Mouse (Mus musculus) kidney, adult 2 months (tissue): ENCODE results near the gene Igf2bp3. TPM values are rescaled to one million over a fixed set of nuclear protein-coding genes. Genes with fewer than 3 reads are reported as not detected.

Source experiments
- DNase-seq: peaks from one replicate; pipeline ENCODE4 v3.0.0; 2021
- H3K27ac ChIP-seq: fragments of 200-500 bp; 2 replicates; pipeline ENCODE4 v1.5.1; 2012; ENCODE audit warnings: low read depth, low read length, control low read depth, inconsistent platforms; ENCODE audit not compliant: insufficient read depth
- H3K27me3 ChIP-seq: fragments of 200-500 bp; replicated peaks from 2 replicates; pipeline ENCODE4 v1.6.1; 2012; ENCODE audit warnings: mild to moderate bottlenecking, moderate library complexity, low read length, inconsistent platforms; ENCODE audit not compliant: control insufficient read depth, insufficient read depth
- H3K36me3 ChIP-seq: fragments of 200-500 bp; 2 replicates; pipeline ENCODE4 v1.6.1; 2012; ENCODE audit warnings: mild to moderate bottlenecking, moderate library complexity, low read length, inconsistent platforms; ENCODE audit not compliant: control insufficient read depth, insufficient read depth
- H3K4me1 ChIP-seq: fragments of 200-500 bp; 2 replicates; pipeline ENCODE4 v1.6.1; 2011; ENCODE audit warnings: low read length; ENCODE audit not compliant: control insufficient read depth, insufficient read depth
- H3K4me3 ChIP-seq: fragments of 200-500 bp; 2 replicates; pipeline ENCODE4 v1.5.1; 2011; ENCODE audit warnings: mild to moderate bottlenecking, low read depth, low read length, control low read depth; ENCODE audit not compliant: insufficient read depth
- CTCF ChIP-seq: fragments of 200-500 bp; conservative IDR thresholded peaks from 2 replicates; pipeline ENCODE4 v1.5.1; 2011; ENCODE audit warnings: low read depth, mild to moderate bottlenecking, control low read depth, low read length, moderate library complexity, mixed read lengths; ENCODE audit not compliant: insufficient read depth, insufficient read length
- POLR2A ChIP-seq: fragments of 200-500 bp; IDR thresholded peaks from one replicate; pipeline ENCODE4 v1.6.1; 2011; ENCODE audit warnings: low read depth, low read length, control low read depth
- WGBS: fragments of 180-500 bp; shearing (Covaris S2); methylation state at CpG from one replicate; pipeline ENCODE4 v1.1.7; 2018; 5-methylcytosine and 5-hydroxymethylcytosine counted together
- polyA plus RNA-seq: library from polyadenylated mRNA; depleted of rRNA; stranded (reverse); fragments of >200 nt; gene quantifications from 2 replicates; pipeline ENCODE4 v1.2.3, GENCODE M21; 2012

The Igf2bp3 gene
- polyA plus RNA-seq, 1 experiment, result 0.03 TPM

DNA sequence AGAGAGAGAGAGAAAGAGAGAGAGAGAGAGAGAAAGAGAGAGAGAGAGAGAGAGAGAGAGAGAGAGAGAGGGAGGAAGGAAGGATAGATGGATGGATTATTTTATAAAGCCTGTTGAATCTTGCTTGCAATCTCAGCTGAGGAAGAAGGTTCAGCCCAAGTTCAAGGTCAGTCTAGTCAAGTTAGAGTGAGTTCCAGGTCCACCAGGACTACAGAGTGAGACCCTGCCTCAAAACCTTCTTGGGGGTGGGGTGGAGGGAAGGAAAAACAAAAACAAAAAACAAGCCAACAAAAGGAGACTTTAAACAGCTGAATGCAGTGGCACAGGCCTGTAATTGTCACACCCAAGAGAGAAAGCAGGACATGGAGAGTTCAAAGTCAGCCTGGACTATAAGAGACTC is 40.1 kb downstream of the Igf2bp3 start:
- H3K4me1 ChIP-seq, result no peaks in the 10 kb centered on the region
- no peak overlapping the region for H3K27ac ChIP-seq
- H3K4me3 ChIP-seq, result no peak overlapping the region
- no peaks in the 10 kb centered on the region for H3K27me3 ChIP-seq
- H3K36me3 ChIP-seq, result no peaks in the 10 kb centered on the region
- DNase-seq, result no peak
- TF ChIP-seq POLR2A (no peak), CTCF (no peak)

DNA sequence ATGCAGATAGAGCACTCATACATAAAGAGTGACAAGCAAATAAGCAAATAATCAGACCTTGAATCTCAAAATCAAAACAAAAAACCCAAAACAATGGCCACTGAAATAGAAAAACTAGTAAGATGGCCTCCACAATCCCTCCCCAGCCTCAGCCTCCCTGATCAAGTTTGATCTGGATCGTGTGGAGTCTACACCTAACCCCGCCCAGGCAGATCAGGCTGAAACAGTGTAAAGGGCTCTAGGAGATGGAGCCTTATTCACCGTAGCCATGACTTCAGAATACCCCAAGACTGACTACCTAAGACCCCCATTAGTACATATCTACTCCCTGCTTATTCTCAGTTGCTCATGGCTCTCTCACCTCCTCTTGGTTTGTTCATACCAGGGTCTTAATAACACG is 41.1 kb downstream of the Igf2bp3 start:
- Histone ChIP-seq H3K27me3 (no peaks in the 10 kb centered on the region), H3K36me3 (no peaks in the 10 kb centered on the region), H3K27ac (no peak overlapping the region), H3K4me1 (no peaks in the 10 kb centered on the region), H3K4me3 (no peak overlapping the region)
- DNase-seq, result no peak
- TF ChIP-seq POLR2A (no peak), CTCF (no peak)
- 82% methylated on average over 4 of the region's 4 CpGs for WGBS

DNA sequence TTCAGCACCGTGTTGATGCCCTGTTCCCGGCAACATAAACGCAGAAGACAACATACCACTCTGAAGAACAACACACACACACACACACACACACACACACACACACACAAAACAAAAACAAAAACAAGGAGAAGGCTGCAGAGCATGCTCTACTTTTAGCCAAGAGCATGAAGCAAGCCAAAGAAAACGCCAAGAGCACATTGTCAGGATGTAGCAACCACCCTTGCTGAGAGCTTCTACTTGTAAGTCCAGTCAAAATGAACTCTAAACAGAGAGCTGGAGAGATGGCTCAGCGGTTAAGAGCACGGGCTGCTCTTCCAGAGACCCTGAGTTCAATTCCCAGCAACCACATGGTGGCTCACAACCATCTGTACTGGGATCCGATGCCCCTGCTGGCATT is 41.5 kb downstream of the Igf2bp3 start:
- DNase-seq, result no peak
- H3K4me3 ChIP-seq, result no peak overlapping the region
- 92% methylated on average over 7 of the region's 7 CpGs for WGBS
- no peaks in the 10 kb centered on the region for H3K4me1 ChIP-seq
- H3K36me3 ChIP-seq, result no peaks in the 10 kb centered on the region
- no peaks in the 10 kb centered on the region for H3K27me3 ChIP-seq
- TF ChIP-seq CTCF, result no peak
- TF ChIP-seq POLR2A, result no peak
- H3K27ac ChIP-seq, result no peak overlapping the region

DNA sequence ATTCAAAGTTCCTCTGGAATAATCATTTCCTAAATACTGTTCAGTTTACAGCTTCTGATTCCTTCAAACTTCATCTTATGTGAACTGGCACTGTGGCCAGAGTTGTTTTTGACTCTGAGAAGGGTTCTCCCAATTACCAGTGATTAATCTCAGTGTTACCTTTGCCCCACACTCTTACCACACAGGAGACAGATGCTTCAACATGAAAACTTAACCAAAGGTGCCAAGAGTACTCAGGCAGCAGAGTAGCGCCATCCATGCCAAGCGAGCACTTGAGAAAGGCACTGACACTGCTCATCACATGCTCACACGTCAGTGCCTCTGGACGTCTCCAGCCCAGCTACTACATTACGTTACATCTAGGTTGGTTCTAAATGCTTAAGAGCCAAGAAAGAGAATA is 43.5 kb downstream of the Igf2bp3 start:
- DNase-seq, result peak; percentile 22
- H3K4me3 ChIP-seq, result no peak overlapping the region
- no peaks in the 10 kb centered on the region for H3K36me3 ChIP-seq
- no peaks in the 10 kb centered on the region for H3K4me1 ChIP-seq
- no peak overlapping the region for H3K27ac ChIP-seq
- no peak for TF ChIP-seq CTCF
- no peak for TF ChIP-seq POLR2A
- WGBS, result 74% methylated on average over 5 of the region's 5 CpGs
- no peaks in the 10 kb centered on the region for H3K27me3 ChIP-seq

DNA sequence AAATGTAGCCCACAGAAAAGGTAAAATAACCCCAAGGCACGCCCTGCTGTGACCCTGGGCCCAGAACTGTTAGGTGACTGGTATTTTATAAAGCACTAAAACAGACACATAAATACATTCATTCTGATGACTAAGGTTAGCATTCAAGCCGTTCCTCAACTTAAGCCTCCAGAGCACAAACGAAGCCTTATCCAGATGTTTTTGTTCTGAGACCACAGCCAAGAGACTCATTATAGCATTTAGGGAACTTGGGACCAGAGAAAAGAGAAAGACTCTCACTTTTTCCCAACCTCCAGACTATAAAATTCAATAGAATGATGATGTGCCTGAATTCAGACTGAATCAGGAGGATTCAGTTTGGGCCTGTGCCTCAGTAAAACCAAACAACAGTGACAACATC is 46.1 kb downstream of the Igf2bp3 start:
- DNase-seq, result no peak
- H3K27ac ChIP-seq, result no peak overlapping the region
- TF ChIP-seq CTCF (no peak), POLR2A (no peak)
- WGBS, result 73% methylated on average over 3 of the region's 3 CpGs
- no peaks in the 10 kb centered on the region for H3K27me3 ChIP-seq
- H3K36me3 ChIP-seq, result no peaks in the 10 kb centered on the region
- H3K4me1 ChIP-seq, result peaks cover 4% of the 10 kb centered on the region
- no peak overlapping the region for H3K4me3 ChIP-seq

DNA sequence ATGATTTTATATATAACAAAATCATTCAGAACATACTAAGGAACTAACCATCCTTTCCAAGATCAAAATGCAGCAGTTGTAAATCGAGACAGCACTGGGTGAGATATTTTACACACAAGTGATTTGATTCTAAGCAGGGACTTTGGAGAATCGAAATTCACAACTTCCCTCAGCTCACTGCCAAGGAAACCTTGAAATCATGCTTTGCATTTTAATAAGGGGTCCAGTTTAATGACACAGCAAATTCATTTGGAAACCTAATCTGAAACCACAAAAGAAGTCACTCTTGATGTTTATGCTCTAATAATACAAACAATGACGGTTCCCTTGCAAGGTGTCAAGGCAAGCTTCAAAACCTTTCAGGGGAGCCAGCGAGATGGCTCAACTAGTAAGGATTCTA is 47.4 kb downstream of the Igf2bp3 start:
- TF ChIP-seq POLR2A (no peak), CTCF (no peak)
- no peak overlapping the region for H3K4me3 ChIP-seq
- 60% methylated on average over 4 of the region's 4 CpGs for WGBS
- H3K27me3 ChIP-seq, result no peaks in the 10 kb centered on the region
- no peaks in the 10 kb centered on the region for H3K36me3 ChIP-seq
- H3K4me1 ChIP-seq, result peaks cover 4% of the 10 kb centered on the region
- DNase-seq, result no peak
- H3K27ac ChIP-seq, result no peak overlapping the region

DNA sequence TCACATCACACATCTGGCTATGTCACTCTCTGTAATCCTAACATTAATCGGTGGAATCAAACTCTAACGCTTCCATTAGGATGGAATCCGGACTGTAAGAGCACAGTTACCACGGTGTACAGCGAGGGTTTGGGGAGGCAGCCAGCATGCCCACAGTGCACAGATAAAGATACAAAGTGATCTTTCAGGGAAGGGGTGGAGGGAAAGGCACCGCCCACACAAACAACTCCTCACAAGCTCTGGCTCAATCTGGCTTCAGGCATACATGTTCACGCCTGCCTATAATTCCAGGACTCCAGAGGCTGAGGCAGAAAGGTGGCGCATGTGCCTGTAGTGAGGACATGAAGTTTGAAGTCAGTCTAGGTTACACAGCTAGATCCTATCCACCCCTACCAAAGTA is 48.4 kb downstream of the Igf2bp3 start:
- Histone ChIP-seq H3K4me1 (peaks cover 4% of the 10 kb centered on the region), H3K27me3 (no peaks in the 10 kb centered on the region), H3K27ac (no peak overlapping the region), H3K4me3 (no peak overlapping the region), H3K36me3 (no peaks in the 10 kb centered on the region)
- WGBS, result 88% methylated on average over 8 of the region's 8 CpGs
- TF ChIP-seq POLR2A (no peak), CTCF (no peak)
- DNase-seq, result no peak

DNA sequence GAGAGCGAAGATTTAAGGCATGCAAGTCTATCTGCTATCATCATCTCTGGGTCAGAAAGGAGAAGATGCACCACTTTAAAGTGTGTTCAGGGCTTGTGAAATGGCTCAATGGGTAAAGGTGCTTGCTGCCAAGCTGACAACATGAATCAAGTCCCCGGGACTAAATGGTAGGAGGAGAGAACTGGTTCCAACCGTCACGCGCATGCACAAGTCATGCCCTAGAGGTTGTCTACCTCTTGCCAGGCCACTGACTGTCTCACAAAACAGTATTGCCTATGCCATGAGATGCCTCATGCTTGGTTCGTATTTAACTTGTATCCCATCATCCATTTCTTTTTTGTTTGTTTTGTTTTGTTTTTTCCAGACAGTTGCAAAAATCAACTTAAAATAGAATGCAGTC is 48.9 kb downstream of the Igf2bp3 start:
- TF ChIP-seq POLR2A (no peak), CTCF (no peak)
- H3K4me1 ChIP-seq, result peaks cover 4% of the 10 kb centered on the region
- H3K36me3 ChIP-seq, result no peaks in the 10 kb centered on the region
- peak; percentile 62 for DNase-seq
- 50% methylated on average over 6 of the region's 6 CpGs for WGBS
- H3K4me3 ChIP-seq, result no peak overlapping the region
- no peak overlapping the region for H3K27ac ChIP-seq
- H3K27me3 ChIP-seq, result no peaks in the 10 kb centered on the region
